7 mouse cellular contexts compared by ENCODE assay signal in the genomic region with DNA sequence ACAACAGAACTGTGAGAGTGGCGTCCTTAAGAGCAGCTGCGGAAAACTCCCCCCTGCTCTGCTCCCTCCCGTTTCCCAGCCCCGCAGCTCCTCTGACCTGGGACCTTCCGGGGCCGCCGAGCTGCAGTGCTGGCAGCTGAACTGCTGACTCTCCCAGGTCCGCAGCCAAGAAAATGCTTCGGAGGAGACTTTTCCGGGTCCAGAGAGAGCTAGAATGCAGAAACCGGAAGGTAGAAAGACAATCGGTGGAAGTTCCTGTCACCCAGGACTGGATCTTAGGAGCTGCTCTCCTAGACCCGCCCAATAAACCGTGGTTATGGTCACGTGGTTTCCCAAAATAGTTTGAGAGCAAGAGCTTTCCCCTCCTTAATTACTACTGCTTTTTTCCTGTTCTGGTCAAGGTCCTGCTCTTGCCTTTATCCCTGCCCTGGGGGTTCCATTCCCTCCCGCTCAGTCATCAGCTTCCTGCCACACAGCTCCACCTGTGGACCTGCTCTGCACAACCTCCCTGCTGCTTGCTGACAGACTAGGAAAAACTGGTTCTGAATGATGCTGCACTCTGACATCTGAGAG. TPM values are rescaled to one million over a fixed set of nuclear protein-coding genes. Genes with fewer than 3 reads are reported as not detected.
A peak's percentile ranks its signal among the peaks of the same experiment; 100 is the strongest.
DNase-seq lines count a peak whose midpoint lies in the region; ATAC-seq lines count a peak whose summit lies in the region.
"Not testable (repeated sequence)": the region's sequence is repeated elsewhere in the genome, so short reads cannot be mapped to it uniquely, and the experiment has no call there.

Zfp947 (minus strand) TSS at position 469 of the 573 bp plus-strand sequence.

- peak; percentile 98 for ATAC-seq in intestine, embryonic 16.5 days
- ATAC-seq in megakaryocyte-erythroid progenitor cell, adult 5-6 weeks (replicated peaks; ENCODE audit: low FRiP score, low TSS enrichment, poor library complexity, severe bottlenecking) = peak; percentile 92

- not testable (repeated sequence) for H3K27me3 ChIP-seq in embryonic facial prominence, embryonic 10.5 days (replicated peaks; ENCODE audit: low read depth, poor library complexity, severe bottlenecking); intestine, embryonic 16.5 days (replicated peaks; ENCODE audit: control insufficient read depth, insufficient read depth, low read length)

- H3K4me2 ChIP-seq in intestine, embryonic 16.5 days (ENCODE audit: low read depth, low read length) = peak within 1 kb of the TSS; percentile 52

- peak within 1 kb of the TSS; percentile 79 for H3K27ac ChIP-seq in embryonic facial prominence, embryonic 10.5 days (replicated peaks)
- peak within 1 kb of the TSS; percentile 85 for H3K27ac ChIP-seq in intestine, embryonic 16.5 days (ENCODE audit: low read length)

- intact Hi-C loops in left cerebral cortex, postnatal 36 days (cut with DNase I) = not testable (repeated sequence)

- H3K9me3 ChIP-seq in embryonic facial prominence, embryonic 10.5 days; intestine, embryonic 16.5 days (ENCODE audit: control insufficient read depth, low read length): not testable (repeated sequence)

- H3K36me3 ChIP-seq in embryonic facial prominence, embryonic 10.5 days (replicated peaks); intestine, embryonic 16.5 days (ENCODE audit: control insufficient read depth, insufficient read depth, low read length): not testable (repeated sequence)

- H3K4me3 ChIP-seq in embryonic facial prominence, embryonic 10.5 days = peak within 1 kb of the TSS; percentile 66
- peak within 1 kb of the TSS; percentile 66 for H3K4me3 ChIP-seq in intestine, embryonic 16.5 days (ENCODE audit: low read length)

- under 1% methylated on average over 16 of the region's 16 CpGs for WGBS in embryonic facial prominence, embryonic 10.5 days
- under 1% methylated on average over 16 of the region's 16 CpGs for WGBS in intestine, embryonic 16.5 days

- peak; percentile 59 for DNase-seq in adrenal gland, postnatal 10 days
- DNase-seq in embryonic facial prominence, embryonic 10.5 days (ENCODE audit: low spot score) = peak; percentile 53
- peak; percentile 97 for DNase-seq in heart, adult 11 months
- peak; percentile 3 to 6 for DNase-seq in left cerebral cortex, postnatal 36 days (ENCODE audit: low spot score in 2 of 2)
- DNase-seq in right cerebral cortex, postnatal 10 days (ENCODE audit: low spot score in 2 of 2) = peak; percentile 22 to 23

- H3K4me1 ChIP-seq in embryonic facial prominence, embryonic 10.5 days; intestine, embryonic 16.5 days (ENCODE audit: control insufficient read depth, insufficient read depth, low read length): not testable (repeated sequence)

- H3K9ac ChIP-seq in intestine, embryonic 16.5 days (ENCODE audit: low read depth, low read length) = peak within 1 kb of the TSS; percentile 76

RNA-seq across cellular contexts. Expression of gene Zfp947, which starts in this region (rescaled TPM):
- total RNA-seq in adrenal gland, postnatal 10 days (2021) = 1 to 10 TPM in 1 of 2 experiments, under 1 TPM in 1; 0.99 to 2.1 TPM
- 2.0 and 2.4 TPM in 2 replicates for polyA plus RNA-seq in embryonic facial prominence, embryonic 10.5 days (2016; fragmentation: Nextera tagmentation; extraction: Ambion mirVana)
- 2.5 and 2.9 TPM in 2 replicates for polyA plus RNA-seq in intestine, embryonic 16.5 days (2015; fragmentation: Nextera tagmentation; extraction: Ambion mirVana)
- under 1 TPM; 0.22 to 0.32 TPM for total RNA-seq in left cerebral cortex, postnatal 36 days (2021)
- 1.4 and 2.1 TPM in 2 replicates for total RNA-seq in megakaryocyte-erythroid progenitor cell, adult 5-6 weeks (2014; fragmentation: Nextera tagmentation)
- total RNA-seq in megakaryocyte-erythroid progenitor cell, adult 5-6 weeks (2017) = 2.5 and 3.1 TPM in 2 replicates

Comparison
In these comparisons a context has a peak if more than half of its experiments do, and no peak if none do; other contexts are left out.
1. Peak in every context shown above with its lines: DNase-seq, ATAC-seq, H3K4me3 ChIP-seq and H3K27ac ChIP-seq.
2. Peak in DNase-seq in left cerebral cortex, postnatal 36 days; RNA of the gene not detected or under 1 TPM.
3. DNase-seq: peak in every context shown above with its lines; median percentile 97 in heart, adult 11 months; 59 in adrenal gland, postnatal 10 days; 53 in embryonic facial prominence, embryonic 10.5 days; 22 in right cerebral cortex, postnatal 10 days; 4 in left cerebral cortex, postnatal 36 days.